Mouse (Mus musculus) right cerebral cortex, postnatal 4 days (tissue): ENCODE results near the gene Prickle4.
A peak's percentile ranks its signal among the peaks of the same experiment; 100 is the strongest.

Source experiments
- DNase-seq: peaks from one replicate; pipeline ENCODE4 v3.0.0-alpha.2; 2022

Gene Prickle4

GRCm38 (mm10) chr17:47704692-47705091 is 10.2 kb upstream of the Prickle4 start:
- no peak for DNase-seq

DNA sequence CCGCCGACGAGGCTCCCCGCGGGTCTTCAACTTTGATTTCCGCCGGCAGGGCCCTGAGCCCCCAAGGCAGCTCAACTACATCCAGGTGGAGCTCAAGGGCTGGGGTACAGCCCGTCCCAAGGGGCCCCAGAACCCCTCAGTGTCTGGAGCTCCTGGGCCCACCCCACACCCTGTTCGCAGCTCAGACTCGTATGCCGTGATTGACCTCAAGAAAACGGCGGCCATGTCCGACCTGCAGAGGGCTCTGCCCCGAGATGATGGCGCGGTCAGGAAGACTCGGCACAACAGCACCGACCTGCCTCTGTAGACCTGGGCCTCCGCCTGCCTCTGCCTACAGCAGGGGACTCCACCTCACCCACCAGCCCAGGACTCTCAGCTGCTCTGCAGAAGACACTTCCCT is 9.0 kb upstream of the Prickle4 start:
- DNase-seq, result no peak

DNA sequence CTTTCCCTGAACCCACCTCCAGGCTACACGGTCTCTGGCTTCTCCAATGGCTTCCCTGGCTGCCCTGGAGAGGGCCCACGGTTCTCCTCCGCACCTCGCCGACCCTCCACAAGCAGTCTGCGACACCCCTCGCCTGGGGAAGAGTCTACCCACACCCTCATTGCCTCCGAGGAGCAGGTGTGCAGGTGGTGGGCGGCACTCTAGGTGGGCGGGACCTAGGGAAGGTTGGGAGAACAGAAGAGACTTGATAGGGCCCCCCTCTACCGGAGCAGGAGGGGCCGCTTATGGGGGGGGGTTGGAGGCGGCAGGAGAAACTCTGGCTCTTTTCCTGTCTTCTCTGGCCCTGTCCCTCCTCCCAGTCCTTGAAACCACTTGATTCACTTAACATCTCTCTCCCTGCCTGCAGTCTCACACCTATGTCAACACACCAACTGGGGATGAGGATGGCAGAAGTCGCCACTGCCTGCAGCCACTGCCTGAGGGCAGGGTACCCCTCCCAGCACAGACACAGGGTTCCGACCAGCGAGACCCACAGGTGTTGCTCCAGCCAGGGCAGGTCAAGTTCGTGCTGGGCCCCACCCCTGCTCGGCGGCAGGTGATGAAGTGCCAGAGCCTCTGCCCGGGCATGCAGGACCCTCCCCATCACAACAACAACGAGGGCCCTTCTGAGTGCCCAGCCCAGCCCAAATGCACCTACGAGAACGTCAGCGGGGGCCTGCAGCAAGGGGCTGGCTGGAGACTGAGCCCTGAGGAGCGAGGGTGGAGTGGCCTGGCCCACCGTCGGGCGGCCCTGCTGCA is 8.2 kb upstream of the Prickle4 start:
- no peak for DNase-seq

- DNase-seq, result no peak
These were observed 7.3 kb upstream of the Prickle4 start for GRCm38 (mm10) chr17:47701793-47702192.

DNA sequence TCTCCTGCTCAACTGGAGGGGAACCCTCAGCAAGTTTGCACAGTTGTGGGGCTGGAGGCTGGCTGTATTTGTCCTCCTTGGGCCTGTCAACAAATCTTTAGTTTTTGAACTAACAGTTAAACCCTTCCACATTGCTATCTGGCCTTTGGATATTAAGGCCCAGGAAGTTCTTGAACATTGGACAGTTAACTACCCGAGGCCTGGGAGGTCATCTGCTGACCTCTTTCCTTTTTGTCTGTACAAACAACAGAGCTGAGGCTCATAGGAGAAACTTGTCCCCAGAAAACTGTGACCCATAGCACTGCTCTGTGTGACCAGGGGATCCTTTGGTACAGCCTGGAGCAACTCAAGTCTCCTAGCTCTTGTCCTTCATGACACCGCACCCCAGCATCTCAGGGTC is 4.5 kb upstream of the Prickle4 start:
- no peak for DNase-seq

GRCm38 (mm10) chr17:47698156-47698555 is 3.6 kb upstream of the Prickle4 start:
- no peak for DNase-seq

DNA sequence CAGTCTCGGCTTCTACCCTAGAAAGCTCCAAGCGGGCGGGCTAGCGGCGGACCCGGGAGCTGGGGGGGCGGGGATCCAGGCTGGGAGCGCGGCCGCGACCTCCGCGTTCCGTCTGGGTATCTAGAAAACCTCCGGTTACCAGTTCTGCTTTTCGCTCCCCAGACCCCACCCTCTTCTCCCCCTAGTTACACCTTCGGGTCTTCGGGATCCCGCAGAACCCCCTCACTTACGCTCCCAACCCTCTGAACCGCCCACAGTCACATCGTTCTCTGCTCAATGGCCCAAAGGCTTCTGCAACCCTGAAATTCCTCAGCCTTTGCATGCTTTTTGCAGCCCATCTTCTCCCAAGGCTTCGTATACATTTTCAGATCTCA is 788 bp upstream of the Prickle4 start:
- no peak for DNase-seq

- DNase-seq, result no peak
These were observed 264 bp downstream of the Prickle4 start, which contains the start of gene Gm21981 for GRCm38 (mm10) chr17:47694442-47694502. TSS of gene Gm21981 (minus strand) at chr17:47694455.

DNA sequence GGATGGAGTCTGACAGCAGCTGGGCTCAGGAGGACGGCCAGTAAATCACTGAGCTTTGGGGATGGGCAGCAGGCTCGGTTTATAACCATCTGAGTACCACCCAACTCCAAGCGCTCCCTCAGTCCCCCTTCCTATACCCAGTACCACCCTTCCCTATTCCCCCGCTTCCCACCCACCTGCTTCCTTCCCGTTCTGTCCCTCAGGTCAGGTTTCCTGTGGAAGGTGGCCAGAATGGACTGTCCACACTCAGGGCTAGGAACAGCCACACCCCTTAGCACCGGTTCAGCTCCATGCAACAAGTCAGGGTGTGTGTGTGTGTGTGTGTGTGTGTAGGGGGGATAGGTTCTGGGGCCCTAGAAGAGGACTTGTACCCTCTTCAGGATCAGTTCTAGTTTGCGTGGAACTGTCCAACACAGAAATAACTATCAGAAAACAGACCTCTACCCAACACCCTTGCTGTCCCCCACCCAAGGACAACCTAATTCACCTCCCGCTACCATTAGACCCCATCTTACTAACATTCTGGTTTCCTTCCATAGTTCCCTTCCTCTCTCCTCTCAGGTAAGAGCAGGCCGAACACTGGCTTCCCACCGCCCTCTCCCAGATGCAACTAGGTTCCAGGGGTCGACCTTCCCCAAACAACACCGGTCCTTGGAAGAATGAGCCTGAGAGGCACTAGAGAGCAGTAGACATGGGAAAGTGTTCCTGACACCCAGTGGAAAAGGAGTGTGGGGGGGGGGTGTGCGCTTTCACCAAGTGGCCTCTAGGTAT is 680 bp downstream of the Prickle4 start:
- no peak for DNase-seq

DNA sequence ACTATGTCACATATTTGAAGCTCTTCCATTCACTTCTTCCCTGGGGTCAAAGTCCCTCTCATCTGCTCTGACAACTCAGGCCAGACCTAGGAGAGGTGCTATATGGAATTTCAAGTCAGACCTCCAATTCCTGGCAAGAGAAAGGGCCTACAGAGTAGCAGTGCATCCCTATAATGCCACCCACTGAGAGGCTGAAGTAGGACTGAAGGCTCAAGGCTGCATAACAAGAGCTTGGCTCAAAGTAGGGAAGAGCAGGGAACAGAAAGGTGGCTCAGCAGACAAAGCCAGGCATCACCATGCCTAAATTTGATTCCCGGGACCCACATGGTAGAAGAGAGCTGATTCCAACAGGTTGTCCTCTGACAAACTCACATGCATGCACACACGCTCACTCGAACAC is 2.9 kb downstream of the Prickle4 start:
- no peak for DNase-seq

DNA sequence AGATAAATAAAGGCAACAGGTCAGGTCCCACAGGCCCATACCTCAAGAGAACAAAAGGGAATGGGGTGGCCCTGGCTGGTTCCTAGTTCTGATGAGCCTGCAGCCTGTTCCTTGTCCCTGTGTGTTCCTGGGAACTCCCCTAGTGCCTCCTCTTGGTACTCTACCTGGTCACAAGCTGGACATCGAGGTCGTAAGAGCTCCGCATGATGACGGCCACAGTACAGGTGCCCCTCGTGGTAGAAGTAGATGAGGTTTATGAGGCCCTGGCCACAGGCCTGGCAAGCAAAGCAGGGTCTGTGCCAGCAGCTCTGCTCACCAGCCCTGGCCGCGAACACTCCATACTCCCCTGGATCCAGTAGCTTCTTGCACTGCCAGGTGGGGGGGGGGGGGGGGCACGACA is 4.6 kb downstream of the Prickle4 start:
- DNase-seq, result no peak

- peak; percentile 82 for DNase-seq
These were observed 5.6 kb downstream of the Prickle4 start, which contains the start of gene Frs3 for GRCm38 (mm10) chr17:47688608-47689575. TSS of gene Frs3 (plus strand) at chr17:47689030.

DNA sequence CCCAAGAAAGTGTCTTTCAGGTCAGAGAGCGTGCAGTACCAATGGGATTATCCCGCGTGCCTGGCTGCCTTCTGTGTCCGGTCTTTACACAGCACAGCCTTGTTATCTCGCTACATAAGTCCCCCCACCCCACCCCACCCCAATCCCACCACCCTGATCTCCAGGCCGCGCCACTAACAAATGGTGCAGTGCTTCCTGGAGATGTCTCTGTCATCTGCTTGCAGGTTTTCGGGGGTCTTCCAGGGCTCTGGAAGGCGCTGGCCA is 6.3 kb downstream of the Prickle4 start, which contains the start of gene Tomm6:
Tomm6 (minus strand) TSS at position 43 of the 264 bp plus-strand sequence.
- no peak for DNase-seq

- peak; percentile 92 for DNase-seq
These were observed 6.9 kb downstream of the Prickle4 start for GRCm38 (mm10) chr17:47687409-47688343.

GRCm38 (mm10) chr17:47682836-47683235 is 11.7 kb downstream of the Prickle4 start:
- no peak for DNase-seq

DNA sequence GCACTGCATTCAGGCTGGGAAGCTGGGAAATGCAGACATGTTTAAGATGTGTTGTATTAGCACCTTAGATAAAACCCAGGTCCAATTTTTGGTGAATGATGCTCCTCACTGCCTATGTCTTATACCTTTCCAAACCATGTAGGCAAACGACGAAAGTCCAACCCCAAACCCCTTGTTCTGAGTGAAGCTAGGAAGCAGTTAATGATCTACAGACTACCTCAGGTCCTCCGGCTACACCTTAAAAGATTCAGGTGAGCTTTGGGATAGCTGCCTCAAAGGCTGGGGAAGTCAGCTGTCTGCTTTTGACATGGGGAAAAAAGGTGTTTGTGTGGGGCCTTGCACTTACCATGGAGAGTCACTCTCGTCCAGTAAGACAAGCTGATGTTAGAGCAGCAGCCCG is 15.8 kb downstream of the Prickle4 start:
- no peak for DNase-seq

DNA sequence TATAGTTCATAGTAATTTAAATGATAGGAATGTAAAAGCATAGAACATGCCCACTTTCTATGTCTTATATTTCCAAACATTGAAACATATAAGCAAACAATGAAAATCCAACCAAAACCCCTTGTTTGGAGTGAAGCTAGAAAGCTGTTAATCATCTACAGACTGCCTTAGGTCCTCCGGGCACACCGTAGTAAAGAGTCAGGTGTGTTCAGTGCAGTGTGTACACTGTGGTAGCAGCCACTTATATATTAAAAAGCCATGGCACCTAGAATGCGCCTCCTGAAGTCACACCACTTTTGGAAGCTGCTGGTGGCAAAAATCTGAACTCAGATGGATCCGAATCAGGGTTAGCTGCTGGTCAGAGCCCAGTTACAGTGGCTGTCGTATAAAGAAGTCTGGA is 16.3 kb downstream of the Prickle4 start:
- DNase-seq, result no peak

DNA sequence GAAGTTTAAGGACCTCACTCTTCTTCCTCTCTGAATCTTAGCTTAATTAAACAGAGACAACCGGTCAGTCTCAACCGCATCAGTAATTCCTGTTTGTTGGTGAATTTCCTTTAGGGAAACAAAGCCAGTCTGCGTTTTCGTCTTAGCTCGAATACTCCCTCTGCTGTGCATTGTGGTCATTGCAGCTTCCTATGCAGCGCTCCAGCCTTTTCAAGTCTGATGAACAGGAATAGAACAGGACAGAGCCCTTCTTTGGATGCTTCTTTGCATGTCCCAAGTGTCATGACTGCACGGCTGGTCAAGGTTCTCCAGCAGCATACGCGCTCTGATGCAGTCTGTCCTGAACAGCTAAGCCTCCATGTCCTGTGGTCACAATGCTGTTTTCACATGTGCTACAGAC is 18.0 kb downstream of the Prickle4 start:
- peak; percentile 85 for DNase-seq

DNA sequence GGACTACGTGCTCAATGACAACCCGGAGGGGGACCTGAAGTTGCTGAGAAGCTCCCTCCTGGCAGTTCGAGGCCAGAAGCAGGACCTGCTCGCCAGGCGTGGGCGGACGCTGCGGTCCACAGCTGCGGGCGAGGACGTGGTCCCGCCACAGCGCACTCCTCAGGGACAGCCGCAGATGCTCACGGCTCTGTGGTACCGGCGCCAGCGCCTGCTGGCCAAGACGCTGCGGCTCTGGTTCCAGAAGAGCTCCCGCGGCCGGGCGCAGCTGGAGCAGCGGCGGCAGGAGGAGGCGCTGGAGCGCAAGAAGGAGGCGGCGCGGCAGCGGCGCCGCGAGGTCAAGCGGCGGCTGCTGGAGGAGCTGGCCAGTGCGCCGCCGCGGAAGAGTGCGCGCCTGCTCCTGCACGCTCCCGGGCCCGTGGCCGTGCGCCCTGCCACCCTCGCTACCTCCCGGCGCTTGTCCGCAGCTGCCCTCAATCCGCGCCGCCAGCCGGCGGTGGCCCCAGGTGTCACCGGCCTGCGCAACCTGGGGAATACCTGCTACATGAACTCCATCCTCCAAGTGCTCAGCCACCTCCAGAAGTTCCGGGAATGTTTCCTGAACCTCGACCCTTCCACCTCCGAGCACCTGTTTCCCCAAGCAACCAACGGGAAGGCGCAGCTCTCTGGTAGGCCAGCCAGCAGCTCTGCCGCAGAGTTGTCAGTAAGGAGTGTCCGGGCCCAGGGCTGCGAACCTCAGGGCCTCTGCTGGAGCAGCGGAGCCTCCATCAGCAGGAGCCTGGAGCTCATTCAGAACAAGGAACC is 22.0 kb downstream of the Prickle4 start:
- DNase-seq, result peak; percentile 31

DNA sequence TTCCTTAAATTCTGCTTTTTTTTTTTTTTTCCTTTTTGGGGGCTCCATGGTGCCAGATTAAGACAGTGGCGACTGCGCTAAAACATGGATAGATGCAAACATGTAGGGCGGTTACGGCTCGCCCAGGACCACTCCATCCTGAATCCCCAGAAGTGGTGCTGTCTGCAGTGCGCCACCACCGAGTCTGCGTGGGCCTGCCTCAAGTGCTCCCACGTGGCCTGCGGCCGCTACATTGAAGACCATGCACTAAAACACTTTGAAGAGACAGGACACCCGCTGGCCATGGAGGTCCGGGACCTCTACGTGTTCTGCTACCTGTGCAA is 22.6 kb downstream of the Prickle4 start:
- DNase-seq, result no peak

- DNase-seq, result no peak
These were observed 25.4 kb downstream of the Prickle4 start for GRCm38 (mm10) chr17:47669166-47669565.

- DNase-seq, result no peak
These were observed 30.1 kb downstream of the Prickle4 start for GRCm38 (mm10) chr17:47664474-47664873.
